Mouse (Mus musculus) thymus, adult 2 months (tissue): ENCODE measurements around the gene Traf4.

Experiments used
- CTCF ChIP-seq: fragments of 200-500 bp; IDR thresholded peaks from 2 replicates; pipeline ENCODE4 v1.5.1; 2012; ENCODE audit warnings: mild to moderate bottlenecking, control low read depth, low read length, moderate library complexity, borderline replicate concordance; ENCODE audit not compliant: control insufficient read depth, poor library complexity, insufficient read depth; ENCODE audit errors: extremely low read depth
- POLR2A ChIP-seq: fragments of 200-500 bp; IDR thresholded peaks from 2 replicates; pipeline ENCODE4 v1.6.1; 2012; ENCODE audit warnings: mild to moderate bottlenecking, low read length, control low read depth, moderate library complexity; ENCODE audit not compliant: control insufficient read depth, poor library complexity, insufficient read depth; ENCODE audit errors: extremely low read depth

DNA sequence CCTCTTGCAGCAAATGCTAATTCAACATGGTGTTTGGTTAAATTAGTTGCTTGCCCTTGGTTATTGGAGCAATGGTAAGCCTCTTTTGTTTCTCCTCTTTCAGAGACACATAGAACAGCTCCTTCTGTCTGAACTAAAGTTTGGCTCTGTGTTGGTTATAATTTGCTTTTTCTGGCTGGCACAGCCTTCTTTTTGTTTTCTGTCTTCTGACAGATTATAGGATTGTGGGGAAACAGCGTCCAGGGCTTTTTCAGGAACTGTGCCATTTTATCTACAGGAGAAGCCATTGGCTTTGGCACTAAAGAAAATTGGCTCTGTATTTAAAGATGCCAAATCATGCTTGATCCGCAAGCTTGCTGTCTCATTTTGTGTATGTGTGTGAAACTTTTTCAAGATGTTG, 51.8 kb downstream of the Traf4 start:
- no peak for TF ChIP-seq CTCF
- no peak for TF ChIP-seq POLR2A
